Mouse (Mus musculus) adrenal gland, postnatal 25 days (tissue): ENCODE measurements around the gene Myh6. TPM values are rescaled to one million over a fixed set of nuclear protein-coding genes. Genes with fewer than 3 reads are reported as not detected.
"Not testable (repeated sequence)": the region's sequence is repeated elsewhere in the genome, so short reads cannot be mapped to it uniquely, and the experiment has no call there.

Source experiments
- DNase-seq: peaks from one replicate; pipeline ENCODE4 v3.0.0; 2021; ENCODE audit warnings: mixed read lengths
- total RNA-seq: library from RNA; stranded (reverse); gene quantifications from 2 replicates; pipeline ENCODE4 v1.2.3, GENCODE M21; 2021

Myh6 gene
- total RNA-seq, 1 experiment from 2014 or later: not detected

GRCm38 (mm10) chr14:54956533-54956932, 10.2 kb downstream of the Myh6 start:
- DNase-seq: no peak

GRCm38 (mm10) chr14:54955481-54955880, 11.2 kb downstream of the Myh6 start:
- no peak for DNase-seq

GRCm38 (mm10) chr14:54954474-54954873, 12.3 kb downstream of the Myh6 start:
- DNase-seq: no peak

GRCm38 (mm10) chr14:54953664-54954206, 13.0 kb downstream of the Myh6 start:
- no peak for DNase-seq

GRCm38 (mm10) chr14:54951587-54951986, 15.1 kb downstream of the Myh6 start:
- DNase-seq: no peak

GRCm38 (mm10) chr14:54950493-54950892, 16.2 kb downstream of the Myh6 start:
- no peak for DNase-seq

- DNase-seq: no peak
Measured at GRCm38 (mm10) chr14:54948781-54949180, 17.9 kb downstream of the Myh6 start.

GRCm38 (mm10) chr14:54947008-54947407, 19.7 kb downstream of the Myh6 start:
- not testable (repeated sequence) for DNase-seq

- no peak for DNase-seq
Measured at GRCm38 (mm10) chr14:54945975-54946704, 20.6 kb downstream of the Myh6 start.

GRCm38 (mm10) chr14:54944939-54945338, 21.8 kb downstream of the Myh6 start:
- no peak for DNase-seq

- no peak for DNase-seq
Measured at GRCm38 (mm10) chr14:54943971-54944370, 22.8 kb downstream of the Myh6 start.

GRCm38 (mm10) chr14:54942479-54942878, 24.2 kb downstream of the Myh6 start:
- no peak for DNase-seq

- DNase-seq: no peak
Measured at GRCm38 (mm10) chr14:54941024-54941978, 25.4 kb downstream of the Myh6 start.

GRCm38 (mm10) chr14:54940176-54940530, 26.6 kb downstream of the Myh6 start:
- DNase-seq: no peak

GRCm38 (mm10) chr14:54939434-54940175, 27.1 kb downstream of the Myh6 start:
- peak; percentile 57 for DNase-seq

GRCm38 (mm10) chr14:54938431-54939219, 28.1 kb downstream of the Myh6 start:
- DNase-seq: no peak

GRCm38 (mm10) chr14:54937361-54938182, 29.2 kb downstream of the Myh6 start:
- no peak for DNase-seq

GRCm38 (mm10) chr14:54936831-54937160, 29.9 kb downstream of the Myh6 start:
- DNase-seq: no peak

GRCm38 (mm10) chr14:54935904-54936830, 30.6 kb downstream of the Myh6 start, which contains the start of gene Cmtm5:
Gene Cmtm5, plus strand, starts transcription at chr14:54936261.
- DNase-seq: no peak
